Mouse (Mus musculus) midbrain, embryonic 16.5 days (tissue): ENCODE results near the gene Dand5. TPM values are rescaled to one million over a fixed set of nuclear protein-coding genes. Genes with fewer than 3 reads are reported as not detected.
A peak's percentile ranks its signal among the peaks of the same experiment; 100 is the strongest.

Experiments used
- ATAC-seq: fragments of 200-750 bp; cut with Nextera tagmentation; 2 replicates; pipeline ENCODE4 v1.8.0; 2017; ENCODE audit warnings: moderate TSS enrichment
- H3K27ac ChIP-seq: fragments of 300-500 bp; sonication (generic); 2 replicates; pipeline ENCODE4 v1.5.1; 2014; ENCODE audit warnings: mild to moderate bottlenecking, low read length, mixed read lengths
- H3K27me3 ChIP-seq: fragments of 300-500 bp; sonication (generic); 2 replicates; pipeline ENCODE4 v1.6.1; 2014; ENCODE audit warnings: low read depth, low read length, mixed read lengths; ENCODE audit not compliant: control insufficient read depth, insufficient read depth
- H3K36me3 ChIP-seq: fragments of 300-500 bp; sonication (generic); 2 replicates; pipeline ENCODE4 v1.6.1; 2014; ENCODE audit warnings: mild to moderate bottlenecking, low read length, moderate library complexity, mixed read lengths; ENCODE audit not compliant: control insufficient read depth, insufficient read depth
- H3K4me1 ChIP-seq: fragments of 300-500 bp; sonication (generic); 2 replicates; pipeline ENCODE4 v1.6.1; 2014; ENCODE audit warnings: mild to moderate bottlenecking, low read length, mixed read lengths; ENCODE audit not compliant: control insufficient read depth, insufficient read depth
- H3K4me2 ChIP-seq: fragments of 300-500 bp; sonication (generic); 2 replicates; pipeline ENCODE4 v1.6.1; 2014; ENCODE audit warnings: mild to moderate bottlenecking, low read length, mixed read lengths
- H3K4me3 ChIP-seq: fragments of 300-500 bp; sonication (generic); 2 replicates; pipeline ENCODE4 v1.5.1; 2014; ENCODE audit warnings: low read depth, mild to moderate bottlenecking, low read length, moderate library complexity, mixed read lengths
- H3K9ac ChIP-seq: fragments of 300-500 bp; sonication (generic); 2 replicates; pipeline ENCODE4 v1.6.1; 2014; ENCODE audit warnings: low read depth, low read length, mixed read lengths
- H3K9me3 ChIP-seq: fragments of 300-500 bp; sonication (generic); replicated peaks from 2 replicates; pipeline ENCODE4 v1.6.1; 2014; ENCODE audit warnings: mild to moderate bottlenecking, low read length, mixed read lengths; ENCODE audit not compliant: control insufficient read depth, poor library complexity, severe bottlenecking
- WGBS: fragments of 180-500 bp; shearing (Covaris S2); extraction: QIAGEN DNeasy Blood & Tissue Kit; methylation state at CpG from one replicate; pipeline ENCODE4 v1.1.7; 2014; 5-methylcytosine and 5-hydroxymethylcytosine counted together
- polyA plus RNA-seq: library from polyadenylated mRNA; unstranded; fragments of >200 nt; fragmentation: Nextera tagmentation; extraction: Ambion mirVana; gene quantifications from 2 replicates; pipeline ENCODE4 v1.2.1, GENCODE M21; 2015

Gene Dand5
- polyA plus RNA-seq, 1 experiment from 2014 or later = 12.4 TPM

DNA sequence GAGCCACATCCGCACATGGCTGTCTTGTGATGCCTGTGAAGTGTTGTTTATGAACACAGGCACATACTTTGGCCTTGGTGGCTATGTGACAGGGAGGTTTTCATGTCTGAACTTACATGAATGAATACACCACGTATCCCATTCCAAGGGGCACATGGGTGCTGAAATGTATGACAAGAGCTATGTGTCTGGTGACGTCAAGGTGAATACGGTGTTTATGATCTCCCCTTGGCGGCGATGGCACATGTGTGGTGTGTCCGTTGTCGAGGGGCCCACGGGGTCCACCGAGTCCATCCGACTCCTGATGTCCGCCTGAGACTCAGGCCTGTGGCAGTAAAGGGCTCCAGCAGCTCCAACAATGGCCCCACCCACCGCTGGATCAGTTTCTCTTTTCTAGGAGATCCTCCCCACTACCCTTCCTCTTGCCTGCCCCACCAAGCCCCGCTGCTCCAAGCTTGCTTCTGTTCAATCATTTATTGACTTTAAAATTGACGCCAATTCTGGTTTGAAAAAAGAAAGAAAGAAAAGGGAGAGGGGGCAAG, 25.3 kb downstream of the Dand5 start:
- Histone ChIP-seq H3K27me3 (peaks cover 54% of the 10 kb centered on the region), H3K27ac (no peak overlapping the region), H3K36me3 (no peaks in the 10 kb centered on the region), H3K4me1 (peaks cover 14% of the 10 kb centered on the region), H3K9ac (no peak overlapping the region), H3K4me3 (no peak overlapping the region), H3K4me2 (peak overlapping the region; percentile 97; the same call in 1 of the 2 replicates), H3K9me3 (no peaks in the 10 kb centered on the region)
- ATAC-seq = no peak
- 72% methylated on average over 15 of the region's 15 CpGs for WGBS

DNA sequence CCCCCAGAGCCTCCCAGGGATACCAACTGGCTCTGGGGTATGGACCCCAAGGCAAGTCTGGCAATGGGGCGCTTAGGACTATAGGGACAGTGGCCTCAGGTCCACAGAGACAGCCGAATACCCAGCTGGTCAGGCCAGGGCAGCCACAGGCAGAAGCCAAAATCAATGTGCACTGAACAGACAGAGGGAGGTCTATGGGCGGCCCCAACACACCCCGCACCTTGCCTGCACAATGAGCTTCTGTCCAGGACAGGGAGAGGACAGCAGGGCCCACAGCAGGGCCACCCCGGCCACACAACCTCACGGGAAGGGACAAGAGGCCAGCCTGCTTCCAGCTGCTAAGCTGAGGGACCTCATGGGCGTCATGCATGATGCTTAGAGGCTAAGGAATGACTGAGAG, 28.1 kb downstream of the Dand5 start:
- no peaks in the 10 kb centered on the region for H3K36me3 ChIP-seq
- 42% methylated on average over 7 of the region's 7 CpGs for WGBS
- H3K9me3 ChIP-seq = no peaks in the 10 kb centered on the region
- H3K27ac ChIP-seq = peak overlapping the region; percentile 74
- peaks cover 51% of the 10 kb centered on the region for H3K27me3 ChIP-seq
- H3K9ac ChIP-seq = no peak overlapping the region
- H3K4me1 ChIP-seq = peaks cover 7% of the 10 kb centered on the region; the same call in 1 of the 2 replicates
- 0 out of 2 replicates have a peak overlapping the region, but pooled peaks have one; percentile 7 for H3K4me2 ChIP-seq
- H3K4me3 ChIP-seq = no peak overlapping the region
- ATAC-seq = peak; percentile 47

DNA sequence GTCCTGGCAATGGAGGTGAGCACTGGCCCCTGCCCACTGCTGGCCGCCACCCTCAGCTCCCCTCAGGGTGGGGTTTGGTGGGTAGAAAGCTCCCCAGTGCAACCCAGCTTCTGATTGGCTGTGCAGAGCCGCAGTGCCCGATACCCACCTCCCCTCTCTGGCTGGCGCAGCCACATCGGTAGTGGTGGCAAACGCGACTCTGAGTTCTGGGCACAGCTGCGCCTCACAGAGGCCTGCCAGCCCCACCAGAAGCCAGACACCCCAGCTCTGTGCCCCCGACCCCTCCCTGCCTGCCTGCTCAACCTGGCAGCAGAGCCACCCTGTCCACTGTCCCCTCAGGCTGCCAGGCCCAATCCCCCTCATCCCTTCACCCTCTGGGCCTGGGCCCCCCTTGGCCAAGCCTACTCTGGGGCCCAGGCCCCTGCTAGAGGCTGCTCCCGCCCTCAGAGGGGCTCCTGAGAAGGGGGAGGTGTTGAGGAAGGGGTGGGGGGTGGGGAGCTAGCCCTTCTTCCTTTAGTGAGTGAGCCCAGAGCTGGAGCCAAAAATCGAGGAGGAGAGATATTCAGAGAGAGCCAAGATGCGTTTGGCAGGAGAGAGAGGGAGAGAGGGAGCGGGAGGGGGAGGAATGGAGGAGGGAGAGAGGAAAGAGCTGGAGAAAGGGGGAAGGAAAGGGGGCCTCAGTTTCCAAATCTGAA, 28.7 kb downstream of the Dand5 start:
- Histone ChIP-seq H3K27ac (peak overlapping the region; percentile 74), H3K4me2 (peak overlapping the region; percentile 16; the same call in 1 of the 2 replicates), H3K9me3 (no peaks in the 10 kb centered on the region), H3K4me3 (no peak overlapping the region), H3K27me3 (peaks cover 53% of the 10 kb centered on the region), H3K4me1 (peaks cover 6% of the 10 kb centered on the region; the same call in 1 of the 2 replicates), H3K9ac (0 out of 2 replicates have a peak overlapping the region, but pooled peaks have one; percentile 37), H3K36me3 (no peaks in the 10 kb centered on the region)
- peak; percentile 87 for ATAC-seq
- 43% methylated on average over 12 of the region's 13 CpGs for WGBS

DNA sequence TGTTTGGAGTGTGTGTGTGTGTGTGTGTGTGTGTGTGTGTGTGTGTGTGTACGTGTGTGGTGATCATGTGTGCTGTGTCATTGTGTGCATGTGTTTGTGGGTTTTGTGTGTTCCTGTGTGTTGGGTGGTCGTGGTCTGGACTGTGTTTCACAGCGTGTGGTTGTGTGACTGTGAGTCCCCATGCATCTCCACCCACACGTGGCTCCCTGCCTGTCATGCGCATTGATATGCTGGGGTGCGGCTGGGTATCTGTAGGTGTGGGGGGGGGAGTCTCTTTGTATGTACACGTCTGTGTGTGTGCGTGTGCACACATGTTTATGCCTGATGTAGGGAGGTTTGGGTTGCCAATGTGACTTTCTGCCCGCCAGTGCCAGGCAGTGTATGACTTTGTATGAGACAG, 29.5 kb downstream of the Dand5 start:
- Histone ChIP-seq H3K9me3 (no peaks in the 10 kb centered on the region), H3K4me1 (peaks cover 6% of the 10 kb centered on the region; the same call in 1 of the 2 replicates), H3K27ac (peak overlapping the region; percentile 74), H3K4me2 (no peak overlapping the region), H3K36me3 (no peaks in the 10 kb centered on the region), H3K4me3 (no peak overlapping the region), H3K27me3 (peaks cover 56% of the 10 kb centered on the region), H3K9ac (no peak overlapping the region)
- no peak for ATAC-seq
- WGBS = 86% methylated on average over 9 of the region's 9 CpGs

DNA sequence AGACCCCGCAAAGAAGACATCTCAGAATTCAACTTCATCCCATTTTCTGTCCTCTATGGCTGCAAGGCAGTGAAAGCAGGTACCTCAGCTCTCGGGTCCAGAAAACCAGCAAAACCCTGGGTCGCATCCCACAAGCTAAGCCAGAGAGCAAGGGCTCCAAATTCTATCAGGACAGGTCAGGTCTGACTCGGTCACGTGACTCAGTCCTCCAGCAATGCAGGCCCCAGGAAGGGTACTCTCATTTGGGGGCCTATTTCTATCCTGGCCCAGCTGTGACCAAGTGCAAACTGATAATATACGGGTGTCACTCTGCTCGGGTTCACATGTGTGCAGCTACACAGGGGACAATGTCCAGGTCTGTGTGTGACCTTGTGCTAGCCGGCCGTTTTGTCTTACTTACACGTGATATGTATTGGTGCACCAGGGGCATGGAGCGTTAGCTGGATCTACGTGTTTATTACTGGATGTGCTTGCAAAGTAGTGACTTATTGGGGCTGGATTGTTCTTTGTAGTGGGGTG, 30.1 kb downstream of the Dand5 start:
- H3K9ac ChIP-seq = no peak overlapping the region
- peaks cover 6% of the 10 kb centered on the region; the same call in 1 of the 2 replicates for H3K4me1 ChIP-seq
- ATAC-seq = no peak
- H3K27me3 ChIP-seq = peaks cover 59% of the 10 kb centered on the region
- H3K9me3 ChIP-seq = no peaks in the 10 kb centered on the region
- no peak overlapping the region for H3K4me3 ChIP-seq
- H3K27ac ChIP-seq = peak overlapping the region; percentile 40; the same call in 1 of the 2 replicates
- no peaks in the 10 kb centered on the region for H3K36me3 ChIP-seq
- no peak overlapping the region for H3K4me2 ChIP-seq
- WGBS = 74% methylated on average over 12 of the region's 12 CpGs

DNA sequence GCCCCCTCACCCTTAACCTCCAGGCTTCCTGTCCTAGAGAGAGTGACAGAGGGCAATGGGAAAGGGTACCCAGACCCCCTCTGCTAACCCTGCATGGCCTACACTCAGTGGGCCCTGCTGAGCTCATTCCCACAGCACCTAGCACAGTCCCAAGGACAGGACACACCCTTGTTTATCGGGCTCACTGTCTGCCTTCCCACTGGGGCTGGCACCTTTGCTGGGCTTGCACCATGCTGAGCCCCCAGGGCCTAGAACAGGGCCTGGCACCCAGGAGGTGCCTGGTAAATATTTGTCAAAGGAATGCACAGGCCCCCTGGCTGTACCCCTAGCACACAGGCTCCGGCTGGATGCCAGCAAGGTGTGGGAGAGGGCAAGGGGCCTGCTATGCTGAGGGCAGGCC, 32.1 kb downstream of the Dand5 start:
- peaks cover 60% of the 10 kb centered on the region for H3K27me3 ChIP-seq
- H3K9ac ChIP-seq = no peak overlapping the region
- H3K36me3 ChIP-seq = no peaks in the 10 kb centered on the region
- ATAC-seq = no peak
- peak overlapping the region; percentile 26; the same call in 1 of the 2 replicates for H3K27ac ChIP-seq
- H3K4me1 ChIP-seq = peaks cover 11% of the 10 kb centered on the region
- WGBS = 71% methylated on average over 2 of the region's 2 CpGs
- no peak overlapping the region for H3K4me2 ChIP-seq
- no peaks in the 10 kb centered on the region for H3K9me3 ChIP-seq
- H3K4me3 ChIP-seq = no peak overlapping the region

DNA sequence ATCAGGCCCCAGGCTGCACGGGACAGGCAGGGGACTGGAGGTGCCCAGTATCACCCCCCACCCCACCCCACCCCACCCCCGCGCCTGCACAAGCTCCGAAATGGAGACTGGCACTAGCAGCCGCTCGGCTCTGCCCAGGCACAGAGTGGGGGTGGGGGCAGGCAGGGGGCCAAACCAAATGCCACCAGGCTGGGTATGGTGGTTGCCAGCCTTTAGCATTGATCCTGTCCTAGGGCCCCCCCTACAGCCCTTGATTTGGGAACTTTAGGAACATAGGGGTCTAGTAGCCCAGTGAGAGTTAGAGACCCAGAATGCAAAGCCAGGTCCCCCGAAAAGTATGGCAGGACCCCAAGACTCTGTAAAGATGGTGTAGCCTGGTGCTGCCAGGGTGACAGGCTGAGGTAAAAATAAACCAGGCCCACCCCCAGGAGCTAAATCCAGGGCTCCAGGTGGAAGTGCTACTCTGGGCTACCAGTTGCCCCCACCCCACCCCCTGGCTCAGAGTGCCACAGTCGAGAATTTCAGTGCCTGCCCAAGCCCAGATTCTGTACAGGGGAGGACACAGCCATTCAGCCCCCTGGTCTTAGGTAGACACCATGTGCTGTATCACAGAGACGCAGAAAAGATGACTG, 32.7 kb downstream of the Dand5 start:
- H3K4me3 ChIP-seq = no peak overlapping the region
- peaks cover 57% of the 10 kb centered on the region for H3K27me3 ChIP-seq
- 69% methylated on average over 9 of the region's 9 CpGs for WGBS
- peak overlapping the region; percentile 26; the same call in 1 of the 2 replicates for H3K27ac ChIP-seq
- no peak for ATAC-seq
- H3K9ac ChIP-seq = no peak overlapping the region
- peaks cover 11% of the 10 kb centered on the region for H3K4me1 ChIP-seq
- H3K4me2 ChIP-seq = no peak overlapping the region; the same call in 1 of the 2 replicates
- no peaks in the 10 kb centered on the region for H3K9me3 ChIP-seq
- no peaks in the 10 kb centered on the region for H3K36me3 ChIP-seq

DNA sequence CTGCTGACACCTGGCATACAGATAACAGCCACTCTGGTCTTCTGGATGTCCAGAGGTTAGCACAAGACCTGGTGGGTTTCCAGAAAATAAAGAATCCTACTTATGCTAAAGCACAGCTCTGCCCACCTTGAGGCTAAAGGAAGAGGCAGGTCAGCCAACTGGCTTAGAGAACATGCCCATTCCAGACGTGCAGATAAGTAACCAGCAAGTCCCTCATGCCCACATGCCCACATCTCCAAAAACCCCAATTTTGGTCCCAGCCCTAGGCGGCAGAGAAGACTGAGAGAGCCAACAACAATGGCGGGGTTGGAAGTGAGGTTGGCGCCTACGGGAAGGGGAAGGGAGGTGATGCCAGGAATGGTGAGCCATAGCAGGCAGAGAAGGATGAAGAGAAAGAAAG, 33.3 kb downstream of the Dand5 start:
- ATAC-seq = no peak
- H3K27me3 ChIP-seq = peaks cover 53% of the 10 kb centered on the region

More for the DNA sequence above, 33.3 kb downstream of the Dand5 start:
- Histone ChIP-seq H3K4me2 (peak overlapping the region; percentile 1; the same call in 1 of the 2 replicates), H3K4me1 (peaks cover 11% of the 10 kb centered on the region), H3K36me3 (no peaks in the 10 kb centered on the region), H3K9me3 (no peaks in the 10 kb centered on the region), H3K4me3 (no peak overlapping the region), H3K27ac (peak overlapping the region; percentile 15; the same call in 1 of the 2 replicates), H3K9ac (no peak overlapping the region)
- 51% methylated on average over 5 of the region's 5 CpGs for WGBS
